Mouse (Mus musculus): ENCODE results near the gene Malrd1.

- TF ChIP-seq CTCF (IDR thresholded peaks at IDR 0.05; ENCODE audit: low read depth) (no peak), EP300 (optimal IDR thresholded peaks at IDR 0.05) (no peak)
Observed at GRCm38 (mm10) chr2:16228187-16228832, 702.0 kb downstream of the Malrd1 start.
